Mouse (Mus musculus) CH12F3 (cell line): ENCODE data around the gene Sh3bp1.

Experiments
- in situ Hi-C: fragments of 300-500 bp; cut with MboI; formaldehyde crosslinking; loops from 2 replicates; pipeline ENCODE4 v1.14.3; 2020; ENCODE audit warnings: low sequenced_read_pairs

The Sh3bp1 gene

DNA sequence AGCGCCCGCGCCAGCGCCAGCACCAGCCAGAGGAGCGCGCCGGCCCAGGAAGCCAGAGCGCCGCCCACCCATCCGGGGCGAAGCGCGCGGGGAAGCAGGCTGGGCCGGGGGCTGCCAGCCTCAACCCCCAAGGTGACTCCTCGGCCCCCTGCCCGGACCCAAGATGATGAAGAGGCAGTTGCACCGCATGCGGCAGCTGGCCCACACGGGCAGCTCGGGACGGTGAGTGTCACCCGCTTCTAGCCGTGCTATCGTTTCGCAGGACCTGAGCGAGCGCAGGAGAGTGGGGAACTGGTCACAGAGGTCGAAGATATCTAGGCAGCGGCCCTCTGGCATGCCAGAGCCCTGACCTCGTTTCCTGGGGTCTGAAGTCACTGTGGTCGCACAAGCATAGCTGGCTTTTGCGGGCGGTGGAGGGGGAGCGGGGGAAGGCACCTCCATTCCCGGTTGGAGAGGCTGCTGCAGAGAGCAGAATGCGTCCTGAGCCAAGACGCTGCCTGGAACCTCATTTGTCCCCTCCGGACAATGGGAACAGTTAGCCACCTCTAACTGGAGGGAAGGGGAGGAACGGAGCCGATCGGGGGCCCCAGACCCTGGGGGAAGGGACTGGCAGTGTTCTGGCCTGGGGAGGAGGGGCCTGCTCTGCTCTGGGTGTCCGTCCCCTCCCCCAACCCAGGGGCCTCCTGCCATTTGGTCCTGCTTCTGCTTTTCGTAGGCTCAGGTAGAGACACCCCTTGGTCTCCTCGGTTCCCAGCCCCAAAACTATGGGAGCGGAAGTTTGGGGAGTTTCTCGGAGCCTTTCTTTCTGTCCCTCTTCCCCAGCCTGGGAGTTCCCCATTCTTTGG, at the start of gene Sh3bp1:
Gene Sh3bp1 (plus strand): TSS at position 29 of the 845 bp plus-strand sequence.
- in situ Hi-C loops = no loop called here

DNA sequence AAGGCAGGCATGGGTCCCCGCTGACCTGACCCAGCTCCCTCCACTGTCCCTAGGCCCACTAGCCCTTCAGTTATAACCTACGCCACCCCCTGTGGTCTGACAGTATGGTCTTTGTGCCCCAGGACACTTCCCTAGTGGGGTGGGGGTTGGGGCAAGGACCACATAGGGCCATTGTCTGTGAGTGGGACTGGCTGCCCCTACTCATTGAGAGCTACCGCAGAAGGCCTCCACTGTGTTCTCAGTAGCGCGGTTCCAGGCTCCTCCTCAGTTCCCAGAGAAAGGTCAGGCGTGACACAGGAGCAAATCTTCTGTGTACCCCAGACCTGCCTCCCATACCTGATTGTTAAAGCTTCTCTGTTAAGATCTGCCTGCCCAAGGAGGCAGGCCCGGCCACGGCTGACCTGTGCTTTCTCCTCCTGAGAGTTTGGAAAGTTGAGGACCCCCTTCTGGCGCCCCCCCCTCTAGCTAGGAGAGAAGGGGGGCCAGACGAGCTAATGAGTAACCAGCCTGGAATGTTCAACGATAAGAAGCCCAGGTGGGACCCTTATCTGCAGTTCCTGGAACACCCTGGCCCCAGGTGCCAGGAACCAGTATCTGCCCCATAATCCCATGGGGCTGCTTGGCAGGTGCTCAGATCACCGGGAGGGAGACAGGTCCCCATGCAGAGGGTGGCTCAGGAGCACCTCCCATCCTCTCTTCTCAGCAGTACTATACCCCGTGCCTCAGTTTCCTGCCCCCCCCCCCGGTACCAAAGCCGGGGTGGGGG, 49.3 kb upstream of the Sh3bp1 start:
- in situ Hi-C loops = loop anchor here (10.0 kb wide), 1 partner anchor 225 kb away; no protein-coding TSS in a partner anchor

DNA sequence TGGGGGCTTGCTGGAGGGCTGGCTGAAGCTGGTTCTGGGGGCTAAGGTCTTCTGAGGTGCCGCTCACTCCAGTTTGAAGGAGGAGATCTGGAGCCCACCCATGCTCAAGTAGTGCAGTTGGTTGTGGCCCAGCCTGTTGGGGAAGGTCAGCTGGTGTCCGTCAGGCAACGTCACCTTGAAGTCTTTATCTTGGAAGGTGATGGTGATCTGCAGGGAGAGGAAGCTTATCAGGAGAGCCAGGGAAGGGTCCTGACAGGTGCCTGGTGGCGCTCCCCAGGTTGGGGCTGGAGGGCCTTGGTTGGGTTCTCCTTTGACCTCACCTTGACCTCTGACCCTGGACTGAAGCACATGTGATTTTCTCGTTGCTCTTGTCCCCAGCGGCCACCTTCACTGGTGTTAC, 48.6 kb upstream of the Sh3bp1 start:
- in situ Hi-C loops = loop anchor here (10.0 kb wide), 1 partner anchor 226 kb away; no protein-coding TSS in a partner anchor

DNA sequence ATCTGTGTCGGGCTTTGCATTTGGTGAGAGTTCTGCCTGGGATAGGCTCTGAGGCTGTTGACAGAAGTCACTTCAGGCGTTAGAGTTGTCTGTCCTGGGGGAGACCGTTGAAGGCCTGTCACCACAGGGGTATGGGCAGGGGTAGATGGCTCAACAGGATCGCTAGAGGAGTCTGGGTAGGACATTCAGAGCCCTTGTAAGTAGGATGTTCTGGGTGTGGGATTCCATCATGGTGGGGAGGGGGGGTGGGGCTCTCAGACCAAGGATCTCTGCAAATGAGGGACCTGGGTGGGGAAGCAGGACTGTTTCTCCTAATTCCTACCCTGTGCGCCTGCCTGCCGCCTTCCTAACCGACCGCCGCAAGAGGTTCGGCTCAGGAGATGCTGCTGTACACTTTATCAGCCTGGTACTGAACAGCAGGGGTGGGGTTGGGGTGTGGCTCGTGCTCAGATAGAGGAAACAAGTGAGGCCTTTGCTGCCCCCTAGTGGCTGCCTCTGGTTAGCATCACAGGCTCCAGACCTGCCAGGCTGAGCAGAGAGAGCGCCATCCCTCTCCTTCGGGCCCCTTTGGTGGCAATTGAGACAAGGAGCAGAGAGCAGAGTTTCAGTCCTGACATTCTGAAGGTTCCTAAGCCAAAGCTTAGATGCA, 47.9 kb upstream of the Sh3bp1 start:
- in situ Hi-C loops = loop anchor here (10.0 kb wide), 1 partner anchor 227 kb away; no protein-coding TSS in a partner anchor

DNA sequence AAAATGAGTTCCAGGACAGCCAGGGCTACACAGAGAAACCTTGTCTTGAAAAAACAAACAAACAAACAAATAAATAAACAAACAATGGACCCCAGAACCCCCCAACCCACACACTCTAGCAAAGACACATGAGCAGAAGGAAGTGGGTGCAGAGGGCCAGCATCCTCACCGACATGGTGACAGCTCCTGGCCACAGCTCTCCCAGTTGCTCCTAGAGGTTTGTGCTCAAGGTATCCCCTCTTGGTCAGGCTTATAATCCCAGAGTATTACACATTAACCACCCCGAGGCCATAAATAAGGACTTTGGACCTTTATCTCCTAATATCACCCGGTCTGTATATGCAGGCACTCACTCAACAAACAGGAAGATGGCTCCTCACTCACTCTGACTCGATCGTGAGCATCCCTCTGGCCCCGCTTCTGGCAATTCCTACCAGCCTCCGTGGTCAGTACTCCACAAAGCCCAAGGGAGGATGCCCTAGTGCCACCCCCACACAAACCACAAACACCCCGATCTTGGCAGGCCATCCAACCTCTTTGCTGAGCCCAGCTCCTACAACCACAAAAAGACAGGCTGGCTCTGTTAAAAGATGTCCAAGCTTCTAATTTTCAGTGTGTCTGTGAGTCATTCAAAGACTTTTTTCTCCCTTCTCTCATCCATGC, 44.1 kb upstream of the Sh3bp1 start, which contains the start of gene Lgals2:
Gene Lgals2 (minus strand): TSS at position 227 of the 663 bp plus-strand sequence.
- in situ Hi-C loops = loop anchor here (10.0 kb wide), 1 partner anchor 231 kb away; no protein-coding TSS in a partner anchor

DNA sequence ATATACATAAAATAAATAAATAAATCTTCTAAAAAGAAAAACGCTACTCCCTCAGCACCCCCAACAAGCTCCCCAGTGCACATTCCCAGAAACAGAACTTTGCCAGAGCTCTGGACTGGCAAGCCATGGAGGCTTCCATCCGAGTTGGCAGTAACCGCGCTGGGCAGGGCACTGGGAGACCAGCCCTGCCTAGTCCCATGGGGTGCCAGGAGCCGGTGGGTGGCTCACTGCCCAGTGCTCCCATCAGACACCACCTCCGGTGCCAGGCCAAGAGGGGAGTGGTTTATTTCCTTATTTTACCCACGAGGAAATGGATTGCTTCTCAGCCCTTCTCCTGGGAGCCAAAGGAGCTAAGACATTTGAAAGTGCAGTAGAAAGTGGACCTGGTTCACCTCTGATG, 42.6 kb upstream of the Sh3bp1 start:
- in situ Hi-C loops = loop anchor here (10.0 kb wide), 1 partner anchor 232 kb away; no protein-coding TSS in a partner anchor

DNA sequence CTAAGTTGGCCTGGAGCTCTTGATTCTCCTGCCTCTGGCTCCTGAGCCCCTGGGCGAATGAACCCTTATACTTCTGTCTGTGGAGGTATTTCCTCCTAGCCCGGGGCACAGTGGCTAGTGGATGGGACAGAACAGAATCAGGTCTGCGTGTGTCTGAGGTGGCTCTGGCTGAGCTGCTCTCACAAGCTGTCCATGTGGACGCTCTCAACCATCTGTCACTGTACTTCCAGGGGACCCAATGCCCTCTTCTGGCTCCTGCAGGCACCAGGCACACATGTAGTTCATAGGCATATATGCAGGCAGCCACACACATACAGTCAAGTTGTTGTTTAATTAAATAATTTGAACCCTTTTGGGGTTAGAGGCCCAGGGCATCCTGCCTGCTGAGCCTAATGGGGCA, 40.3 kb upstream of the Sh3bp1 start:
- in situ Hi-C loops = loop anchor here (10.0 kb wide), 1 partner anchor 235 kb away; no protein-coding TSS in a partner anchor

DNA sequence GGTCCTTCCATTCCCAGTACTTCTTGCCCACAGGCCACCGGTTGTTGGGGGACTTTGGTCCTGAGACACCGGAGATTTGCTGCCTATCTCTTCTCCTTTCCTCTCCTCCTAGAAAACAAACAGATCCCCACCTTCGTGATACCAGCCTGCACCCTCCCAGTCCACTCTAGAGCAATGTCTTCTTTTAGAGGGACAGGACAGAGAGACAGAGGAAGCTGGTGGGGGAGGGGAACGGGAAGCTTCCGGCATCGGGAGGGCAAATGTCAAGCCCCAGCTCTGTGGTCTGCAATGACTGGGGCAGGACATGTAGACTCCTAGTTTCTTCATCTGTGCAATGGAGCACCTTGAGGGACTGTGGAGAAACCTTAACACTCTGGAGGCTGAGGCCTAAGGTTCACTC, 39.9 kb upstream of the Sh3bp1 start:
- in situ Hi-C loops = loop anchor here (10.0 kb wide), 1 partner anchor 235 kb away; no protein-coding TSS in a partner anchor

DNA sequence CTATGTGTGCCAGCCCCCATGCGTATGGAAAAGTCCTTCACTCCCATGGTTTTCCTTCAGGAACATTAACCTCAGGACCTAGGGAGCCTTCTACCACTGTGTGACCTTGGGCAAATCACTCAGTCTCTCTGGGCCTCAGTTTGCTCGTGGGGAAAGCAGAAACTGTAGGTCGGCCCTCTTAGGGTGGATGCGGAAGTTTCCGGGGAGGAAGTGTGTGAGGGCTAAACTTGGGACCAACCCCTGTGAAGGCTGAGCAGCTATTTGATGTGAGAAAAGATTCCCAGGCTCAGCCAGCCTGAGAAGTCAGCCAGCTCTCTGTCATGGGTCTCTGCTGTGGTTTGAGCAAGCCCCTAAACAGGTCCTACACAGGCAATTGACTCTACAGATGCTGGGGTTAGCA, 37.3 kb upstream of the Sh3bp1 start:
- in situ Hi-C loops = no loop called here

DNA sequence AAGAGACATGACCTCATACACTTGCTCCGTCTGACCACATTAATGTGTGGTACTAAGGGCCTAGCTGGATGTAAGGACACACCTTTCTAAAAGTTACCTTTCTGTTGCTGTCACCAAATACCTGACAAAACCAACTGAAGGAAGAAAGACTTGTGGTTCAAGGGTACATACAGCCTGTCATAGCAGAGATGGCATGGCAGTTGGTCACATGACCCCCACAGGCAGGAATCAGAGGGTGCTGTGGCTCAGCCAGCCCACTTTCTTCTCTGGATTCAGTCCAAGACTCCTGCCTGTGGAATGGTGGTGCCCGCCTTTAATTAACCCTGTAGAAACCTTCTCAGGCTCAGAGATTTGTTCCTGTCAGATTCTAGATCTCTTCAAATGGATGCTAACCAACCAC, 36.4 kb upstream of the Sh3bp1 start:
- in situ Hi-C loops = no loop called here

DNA sequence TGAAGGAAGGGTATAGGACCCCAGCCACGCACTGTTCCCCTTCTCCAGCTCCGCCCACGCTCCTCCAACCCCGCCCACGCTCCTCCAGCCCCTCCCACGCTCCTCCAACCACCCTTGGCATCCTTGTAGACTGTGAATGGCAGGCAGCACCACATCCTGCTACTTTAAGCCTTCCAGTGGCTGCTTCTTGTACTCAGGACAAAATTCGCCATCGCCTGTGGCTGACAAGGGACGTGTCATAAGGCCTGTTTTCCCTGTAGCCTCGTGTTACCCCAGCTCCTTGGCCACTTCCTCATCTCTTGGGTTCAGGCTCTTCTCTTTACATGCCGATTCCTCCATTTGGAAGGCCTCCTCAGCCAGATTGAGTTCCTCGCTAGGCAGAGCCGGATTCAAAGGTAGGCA, 35.7 kb upstream of the Sh3bp1 start:
- in situ Hi-C loops = no loop called here

DNA sequence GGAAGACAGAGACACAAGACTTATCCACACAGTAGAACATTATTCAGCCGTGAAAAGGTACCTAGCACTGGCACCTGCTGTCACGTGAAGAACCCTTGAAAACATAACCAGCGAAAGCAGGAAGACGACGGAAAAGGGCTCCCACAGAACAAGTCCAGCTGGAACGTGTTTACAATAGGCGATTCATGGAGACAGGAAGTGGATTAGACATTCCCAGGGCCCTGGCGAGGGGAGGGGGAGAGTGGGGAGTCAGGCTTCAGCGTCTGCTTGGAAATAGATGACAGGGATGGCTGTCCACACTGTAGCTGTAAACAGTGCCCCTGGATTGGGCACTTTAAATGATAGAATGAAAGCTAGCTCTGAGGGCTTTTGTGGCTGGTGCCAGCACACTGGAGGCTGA, 31.2 kb upstream of the Sh3bp1 start:
- in situ Hi-C loops = no loop called here

DNA sequence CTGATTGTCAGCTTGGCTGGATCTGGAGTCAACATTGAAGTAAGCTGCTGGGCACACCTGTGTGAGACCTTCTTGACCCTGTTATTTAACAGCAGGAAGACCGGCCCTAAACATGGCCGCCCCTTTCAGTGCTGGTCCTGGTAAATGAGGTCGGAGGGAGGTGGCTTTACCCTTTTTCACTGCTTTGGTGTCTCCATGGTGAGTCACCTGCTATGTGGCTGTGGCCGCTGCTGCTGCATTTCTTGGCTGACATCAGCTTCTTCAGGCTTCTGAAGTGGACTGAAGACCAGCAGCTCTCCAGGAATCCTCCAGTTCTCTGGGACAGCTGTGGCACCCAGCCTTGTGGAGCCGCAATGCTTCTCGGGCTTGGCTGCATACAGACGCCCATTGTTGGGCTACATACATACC, 30.7 kb upstream of the Sh3bp1 start:
- in situ Hi-C loops = no loop called here

DNA sequence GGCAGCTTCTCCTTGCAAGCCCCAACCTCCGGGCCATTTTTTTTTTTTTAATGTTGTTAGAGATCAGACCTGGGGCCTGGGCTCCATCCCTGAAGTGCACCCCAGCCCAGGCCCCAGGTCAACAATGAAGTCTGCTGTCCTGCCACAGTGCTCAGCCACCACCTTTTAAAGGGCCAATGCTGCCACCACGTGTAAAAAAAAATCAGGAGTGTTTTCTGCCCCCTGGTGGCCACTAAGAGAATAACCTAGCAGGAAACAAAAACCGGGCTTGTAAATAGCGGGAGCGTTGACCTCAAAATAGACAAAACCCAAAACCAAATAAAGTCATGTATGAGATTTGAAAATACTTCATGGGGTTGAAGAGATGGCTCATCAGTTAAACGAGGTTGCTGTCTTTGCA, 29.8 kb upstream of the Sh3bp1 start:
- in situ Hi-C loops = no loop called here

DNA sequence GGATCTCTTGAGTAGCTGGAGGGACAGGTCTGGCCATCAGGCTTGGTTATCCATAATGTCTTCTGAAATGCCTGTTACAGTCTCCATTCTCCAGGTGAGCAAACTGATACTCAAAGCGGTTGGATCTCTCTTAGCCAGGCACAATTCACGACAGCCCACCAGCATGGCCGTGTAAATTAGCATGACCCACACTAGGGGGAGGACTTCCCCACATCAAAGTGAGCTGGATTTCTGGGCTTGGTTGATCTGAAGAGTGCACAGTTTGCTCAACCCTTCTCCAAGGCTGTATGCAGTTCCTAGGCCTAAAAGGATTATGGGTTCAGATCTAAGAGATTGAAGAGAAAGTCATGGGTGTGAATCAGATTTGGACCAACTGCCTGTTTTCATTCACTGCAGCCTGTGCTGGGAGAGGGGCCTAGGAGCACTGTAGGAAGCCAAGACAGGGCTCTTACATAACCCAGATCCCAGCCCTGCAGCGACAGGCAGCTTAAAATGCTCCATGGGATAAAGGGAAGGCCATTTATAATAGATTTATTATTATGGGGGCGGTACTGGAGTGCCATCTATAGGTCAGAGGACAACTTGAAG, 27.5 kb upstream of the Sh3bp1 start:
- in situ Hi-C loops = no loop called here

DNA sequence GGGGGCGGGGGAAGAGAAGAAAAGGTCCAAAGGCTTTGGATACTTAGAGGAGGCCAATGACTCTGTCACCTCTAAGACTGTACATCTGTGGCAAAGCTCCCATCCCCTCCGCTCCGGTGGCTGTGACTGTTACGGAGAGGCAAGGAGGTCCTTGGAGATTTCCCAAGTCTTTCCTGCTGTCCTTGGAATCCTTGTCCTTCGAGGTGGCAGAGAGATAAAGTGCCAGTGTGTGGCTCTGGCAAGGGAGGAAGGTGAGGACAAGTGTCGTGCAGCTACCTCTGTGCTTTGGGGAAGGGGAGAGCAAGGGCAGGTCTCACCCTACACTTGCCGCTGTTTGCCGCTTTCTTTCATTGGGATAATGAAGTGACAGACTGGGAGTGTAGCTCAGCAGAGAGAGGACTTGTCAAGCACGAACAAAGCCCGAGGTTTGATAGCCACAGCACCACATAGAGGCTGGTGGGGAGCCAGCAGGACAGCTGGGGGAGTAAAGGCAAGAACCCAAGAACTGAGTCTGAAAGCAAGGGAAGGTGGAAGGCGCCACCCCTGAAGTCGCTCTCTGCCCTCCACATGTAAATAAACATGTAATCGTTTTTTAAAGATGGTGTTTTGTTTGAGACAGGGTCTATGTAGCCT, 25.6 kb upstream of the Sh3bp1 start:
- in situ Hi-C loops = no loop called here

DNA sequence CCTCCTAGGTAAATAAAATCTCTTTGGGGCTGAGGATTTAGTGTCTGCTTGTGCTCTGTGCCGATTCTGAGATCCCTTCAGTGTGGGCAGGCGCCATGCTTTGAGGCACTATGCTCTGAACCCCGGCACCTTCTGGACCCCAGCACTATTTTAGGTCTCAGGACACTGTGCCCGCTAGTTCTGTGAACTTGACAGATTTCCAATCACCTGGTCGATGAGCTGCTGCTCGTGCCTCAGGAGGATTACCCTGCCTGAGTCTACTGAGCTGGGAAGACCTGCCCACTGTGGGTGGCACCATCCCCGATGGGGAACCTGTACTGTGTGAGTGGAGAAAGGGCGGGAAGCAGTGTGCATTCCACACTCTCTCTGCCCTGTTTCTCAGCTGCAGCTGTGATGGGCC, 24.6 kb upstream of the Sh3bp1 start:
- in situ Hi-C loops = no loop called here

DNA sequence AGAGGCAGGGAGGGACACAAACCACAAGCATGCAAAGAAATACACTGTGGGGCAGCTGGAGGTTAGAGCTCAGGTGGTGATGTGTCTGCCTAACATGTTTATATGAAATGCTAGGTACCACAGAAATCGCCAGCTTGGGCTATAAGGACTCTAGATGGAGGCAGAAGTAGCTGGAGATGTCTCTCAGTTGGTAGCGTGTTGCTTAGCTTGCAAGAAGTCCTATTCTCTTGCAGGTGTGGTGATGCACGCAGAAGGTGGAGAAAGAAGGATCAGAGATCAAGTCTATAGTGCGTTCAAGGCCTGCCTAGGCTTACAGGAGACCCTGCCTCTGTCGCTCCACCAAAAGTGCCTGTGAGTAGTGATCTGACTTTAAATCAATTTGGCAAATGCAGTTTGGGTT, 24.0 kb upstream of the Sh3bp1 start:
- in situ Hi-C loops = no loop called here

DNA sequence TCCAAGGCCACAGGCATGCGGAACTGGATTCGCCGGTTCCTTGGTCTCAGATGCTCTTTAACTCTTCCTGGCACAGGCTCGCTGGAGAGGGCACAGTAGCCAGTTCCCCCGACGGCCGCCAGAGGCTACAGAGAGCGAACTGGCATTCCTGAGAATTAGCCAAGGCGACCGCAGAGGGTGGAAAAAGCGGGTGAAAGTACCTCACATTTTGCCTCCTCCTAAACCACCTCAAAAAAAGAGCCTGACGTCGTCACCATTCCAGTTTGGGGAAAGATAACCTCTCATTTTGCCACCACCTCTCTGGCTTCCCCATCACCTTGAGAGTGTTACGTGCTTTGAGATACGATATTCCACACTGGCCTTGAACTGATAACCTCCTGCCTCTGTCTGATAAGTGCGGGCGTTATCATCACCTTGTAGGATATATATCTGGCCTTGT, 23.3 kb upstream of the Sh3bp1 start:
- in situ Hi-C loops = no loop called here
